Mouse (Mus musculus): ENCODE results near the gene Ncam1. TPM values are rescaled to one million over a fixed set of nuclear protein-coding genes. Genes with fewer than 3 reads are reported as not detected.

Ncam1 gene
- polyA plus RNA-seq, 1 experiment from 2014 or later: 163 TPM

DNA sequence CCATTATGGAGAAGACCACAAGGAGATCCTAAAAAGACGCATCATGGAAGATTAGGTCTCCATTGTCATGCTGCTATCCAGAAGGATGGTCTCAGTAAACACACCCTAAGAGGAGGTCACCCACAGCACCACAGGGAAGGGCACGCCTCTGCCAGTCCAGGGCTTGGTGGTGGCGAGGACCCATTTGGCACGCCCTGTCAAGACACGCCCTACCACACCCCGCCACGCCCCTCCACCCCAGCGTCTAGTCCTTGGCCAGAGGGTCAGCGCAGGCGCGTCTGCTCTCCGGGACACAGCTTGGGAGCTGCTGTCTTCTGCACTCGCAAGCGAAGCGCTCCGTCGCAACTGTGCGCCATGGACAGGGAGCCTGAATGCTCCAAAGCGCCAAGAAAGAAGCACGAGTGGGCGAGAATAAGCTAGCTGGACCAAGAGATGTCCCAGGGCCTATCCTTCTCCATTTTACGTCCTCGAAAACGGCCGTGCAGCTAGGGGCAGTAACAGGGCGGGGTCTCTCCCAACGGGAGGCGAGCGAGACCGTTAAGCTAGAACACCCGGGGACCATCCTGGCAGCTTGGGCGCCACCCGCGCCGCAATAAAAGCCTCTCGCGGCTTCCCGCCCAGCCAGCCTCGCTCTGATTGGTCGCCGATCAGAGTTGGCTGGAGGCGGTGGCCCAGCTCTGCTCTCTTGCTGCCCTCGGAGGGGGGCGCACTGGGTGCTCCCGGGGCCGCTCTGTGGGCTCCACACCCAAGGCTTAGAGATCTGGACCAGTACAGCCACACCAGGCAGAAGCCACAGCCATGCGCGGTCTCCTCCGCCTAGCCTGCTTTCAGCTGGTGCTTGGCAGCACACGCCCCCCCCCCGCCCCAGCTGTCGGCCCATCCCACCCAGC, 1.9 kb downstream of the Ncam1 start:
- DNase-seq (ENCODE audit: low spot score): peak; percentile 87
- Histone ChIP-seq H3K27me3 (replicated peaks; ENCODE audit: control insufficient read depth, insufficient read depth, low read length) (no peaks in the 10 kb centered on the region), H3K36me3 (ENCODE audit: control insufficient read depth, insufficient read depth, low read length) (no peaks in the 10 kb centered on the region), H3K4me3 (ENCODE audit: low read depth, low read length) (peak overlapping the region; percentile 63), H3K4me1 (ENCODE audit: control insufficient read depth, insufficient read depth, low read length) (peaks cover 33% of the 10 kb centered on the region), H3K4me2 (ENCODE audit: low read length) (peak overlapping the region; percentile 71), H3K9ac (ENCODE audit: low read length) (peak overlapping the region; percentile 85), H3K9me3 (replicated peaks; ENCODE audit: control insufficient read depth, low read length) (no peaks in the 10 kb centered on the region), H3K27ac (ENCODE audit: low read depth, low read length) (peak overlapping the region; percentile 94)
- under 1% methylated on average over 50 of the region's 52 CpGs for WGBS
- peak; percentile 72 for ATAC-seq

GRCm38 (mm10) chr9:49795881-49796280, 2.8 kb downstream of the Ncam1 start:
- H3K27me3 ChIP-seq (replicated peaks; ENCODE audit: control insufficient read depth, insufficient read depth, low read length): no peaks in the 10 kb centered on the region
- 0 out of 2 replicates have a peak, but pooled peaks cover 4% of the 10 kb centered on the region for H3K36me3 ChIP-seq (ENCODE audit: control insufficient read depth, insufficient read depth, low read length)
- peak overlapping the region; percentile 71 for H3K4me2 ChIP-seq (ENCODE audit: low read length)
- H3K4me3 ChIP-seq (ENCODE audit: low read depth, low read length): peak overlapping the region; percentile 63
- H3K27ac ChIP-seq (ENCODE audit: low read depth, low read length): no peak overlapping the region
- H3K9ac ChIP-seq (ENCODE audit: low read length): peak overlapping the region; percentile 30; the same call in 1 of the 2 replicates
- no peaks in the 10 kb centered on the region for H3K9me3 ChIP-seq (replicated peaks; ENCODE audit: control insufficient read depth, low read length)
- peak; percentile 11 for DNase-seq (ENCODE audit: low spot score)
- 45% methylated on average over 5 of the region's 5 CpGs for WGBS
- no peak for ATAC-seq
- peaks cover 33% of the 10 kb centered on the region for H3K4me1 ChIP-seq (ENCODE audit: control insufficient read depth, insufficient read depth, low read length)

DNA sequence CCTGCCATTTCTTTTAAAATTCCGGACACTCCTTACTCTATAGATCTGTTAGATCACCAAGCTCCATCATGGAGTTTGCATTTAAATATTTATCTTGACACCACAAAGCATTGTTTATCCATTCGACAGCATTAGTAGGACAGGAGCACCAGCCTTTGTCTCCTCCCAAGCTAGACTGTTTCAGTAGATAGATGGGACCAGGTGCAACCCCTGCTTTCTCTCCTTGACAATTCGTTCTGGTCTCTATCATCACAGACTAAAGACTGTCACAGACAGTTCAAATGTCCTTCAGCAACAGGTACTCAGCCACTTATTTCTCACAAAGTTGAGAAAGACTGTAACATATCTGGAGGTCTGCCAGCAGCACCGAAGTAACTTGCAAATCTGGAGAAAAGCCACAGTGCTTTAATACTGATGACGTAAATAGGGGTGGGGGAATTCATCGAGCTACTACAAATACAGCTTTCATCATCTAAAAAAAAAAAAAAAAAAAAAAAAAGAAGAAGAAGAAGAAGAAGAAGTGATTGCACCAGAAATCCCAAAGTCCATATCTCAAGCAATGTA, 4.7 kb downstream of the Ncam1 start:
- Histone ChIP-seq H3K36me3 (ENCODE audit: control insufficient read depth, insufficient read depth, low read length) (0 out of 2 replicates have a peak, but pooled peaks cover 4% of the 10 kb centered on the region), H3K9ac (ENCODE audit: low read length) (no peak overlapping the region), H3K27ac (ENCODE audit: low read depth, low read length) (no peak overlapping the region), H3K27me3 (replicated peaks; ENCODE audit: control insufficient read depth, insufficient read depth, low read length) (no peaks in the 10 kb centered on the region), H3K9me3 (replicated peaks; ENCODE audit: control insufficient read depth, low read length) (no peaks in the 10 kb centered on the region), H3K4me1 (ENCODE audit: control insufficient read depth, insufficient read depth, low read length) (peaks cover 33% of the 10 kb centered on the region), H3K4me2 (ENCODE audit: low read length) (no peak overlapping the region), H3K4me3 (ENCODE audit: low read depth, low read length) (no peak overlapping the region)
- DNase-seq (ENCODE audit: low spot score) (peak; percentile 52), ATAC-seq (no peak)
- 44% methylated on average over 6 of the region's 6 CpGs for WGBS

GRCm38 (mm10) chr9:49793241-49793640, 5.5 kb downstream of the Ncam1 start:
- Histone ChIP-seq H3K4me2 (ENCODE audit: low read length) (no peak overlapping the region), H3K9ac (ENCODE audit: low read length) (peak overlapping the region; percentile 25; the same call in 1 of the 2 replicates), H3K27me3 (replicated peaks; ENCODE audit: control insufficient read depth, insufficient read depth, low read length) (no peaks in the 10 kb centered on the region), H3K4me3 (ENCODE audit: low read depth, low read length) (no peak overlapping the region), H3K27ac (ENCODE audit: low read depth, low read length) (no peak overlapping the region), H3K4me1 (ENCODE audit: control insufficient read depth, insufficient read depth, low read length) (peaks cover 33% of the 10 kb centered on the region), H3K36me3 (ENCODE audit: control insufficient read depth, insufficient read depth, low read length) (0 out of 2 replicates have a peak, but pooled peaks cover 4% of the 10 kb centered on the region), H3K9me3 (replicated peaks; ENCODE audit: control insufficient read depth, low read length) (no peaks in the 10 kb centered on the region)
- ATAC-seq: no peak
- WGBS: 29% methylated on average over 2 of the region's 2 CpGs
- DNase-seq (ENCODE audit: low spot score): peak; percentile 58

DNA sequence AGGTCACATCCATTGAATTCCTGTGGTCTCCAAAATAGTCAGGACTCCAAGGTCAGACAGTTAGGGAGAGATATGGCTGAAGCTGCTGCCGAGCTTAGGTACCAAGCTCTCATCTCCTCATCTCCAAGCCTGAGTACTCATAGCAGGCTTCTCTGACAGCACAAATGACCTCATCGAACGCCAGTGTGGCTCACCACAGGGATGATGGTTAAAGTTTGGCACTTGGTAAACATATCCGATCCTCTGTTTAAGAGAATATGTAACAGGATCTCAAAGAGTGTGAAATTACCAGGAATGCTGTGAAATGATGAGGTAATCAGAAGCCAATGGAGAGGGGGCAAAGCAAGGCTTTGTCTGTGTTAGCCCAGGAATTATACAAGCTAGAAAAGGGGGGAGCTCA, 6.1 kb downstream of the Ncam1 start:
- DNase-seq (ENCODE audit: low spot score) (peak; percentile 38), ATAC-seq (no peak)
- Histone ChIP-seq H3K27me3 (replicated peaks; ENCODE audit: control insufficient read depth, insufficient read depth, low read length) (no peaks in the 10 kb centered on the region), H3K9me3 (replicated peaks; ENCODE audit: control insufficient read depth, low read length) (no peaks in the 10 kb centered on the region), H3K4me1 (ENCODE audit: control insufficient read depth, insufficient read depth, low read length) (peaks cover 33% of the 10 kb centered on the region), H3K4me2 (ENCODE audit: low read length) (no peak overlapping the region), H3K4me3 (ENCODE audit: low read depth, low read length) (no peak overlapping the region), H3K27ac (ENCODE audit: low read depth, low read length) (no peak overlapping the region), H3K9ac (ENCODE audit: low read length) (no peak overlapping the region), H3K36me3 (ENCODE audit: control insufficient read depth, insufficient read depth, low read length) (0 out of 2 replicates have a peak, but pooled peaks cover 4% of the 10 kb centered on the region)
- whole genome bisulfite sequencing: 69% methylated on average over 4 of the region's 4 CpGs

- DNase-seq (ENCODE audit: low spot score): no peak
- Histone ChIP-seq H3K36me3 (ENCODE audit: control insufficient read depth, insufficient read depth, low read length) (no peaks in the 10 kb centered on the region), H3K9ac (ENCODE audit: low read length) (no peak overlapping the region), H3K9me3 (replicated peaks; ENCODE audit: control insufficient read depth, low read length) (no peaks in the 10 kb centered on the region), H3K4me1 (ENCODE audit: control insufficient read depth, insufficient read depth, low read length) (peaks cover 10% of the 10 kb centered on the region), H3K4me3 (ENCODE audit: low read depth, low read length) (no peak overlapping the region), H3K27ac (ENCODE audit: low read depth, low read length) (no peak overlapping the region), H3K4me2 (ENCODE audit: low read length) (no peak overlapping the region), H3K27me3 (replicated peaks; ENCODE audit: control insufficient read depth, insufficient read depth, low read length) (no peaks in the 10 kb centered on the region)
- WGBS: 75% methylated on average over 9 of the region's 9 CpGs
- no peak for ATAC-seq
Measured at GRCm38 (mm10) chr9:49781016-49781772, 17.5 kb downstream of the Ncam1 start.

DNA sequence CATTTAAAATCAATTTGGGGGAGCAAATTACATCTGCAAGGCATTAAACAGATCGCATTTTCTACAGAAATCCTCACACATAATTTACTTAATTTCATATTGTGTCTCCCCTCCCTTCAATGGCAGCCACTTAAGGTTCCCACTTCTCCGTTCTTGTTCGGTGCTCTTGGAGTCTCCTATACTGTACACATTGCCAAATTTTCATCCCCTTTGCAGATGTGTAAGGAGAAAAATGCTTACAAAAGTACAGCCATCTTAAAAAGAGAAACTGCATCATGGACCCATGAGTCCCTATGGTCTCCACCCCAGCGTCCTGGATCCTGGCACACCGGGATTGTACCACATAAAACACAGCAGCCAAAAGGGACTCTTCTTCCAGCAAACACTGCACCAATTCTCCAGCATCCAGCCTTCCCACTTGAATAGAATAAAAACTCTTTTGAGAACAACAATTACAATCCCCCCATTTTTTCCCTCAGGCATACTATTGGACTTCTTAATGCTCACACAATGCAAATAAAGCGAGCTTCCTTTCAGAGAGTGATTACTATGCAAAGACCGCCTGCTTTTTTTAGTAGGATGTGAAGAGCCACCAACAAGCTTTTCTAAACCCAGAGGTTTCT, 21.6 kb downstream of the Ncam1 start:
- Histone ChIP-seq H3K27ac (ENCODE audit: low read depth, low read length) (no peak overlapping the region), H3K4me2 (ENCODE audit: low read length) (0 out of 2 replicates have a peak overlapping the region, but pooled peaks have one; percentile 12), H3K27me3 (replicated peaks; ENCODE audit: control insufficient read depth, insufficient read depth, low read length) (no peaks in the 10 kb centered on the region), H3K4me3 (ENCODE audit: low read depth, low read length) (no peak overlapping the region), H3K9me3 (replicated peaks; ENCODE audit: control insufficient read depth, low read length) (no peaks in the 10 kb centered on the region), H3K36me3 (ENCODE audit: control insufficient read depth, insufficient read depth, low read length) (no peaks in the 10 kb centered on the region), H3K9ac (ENCODE audit: low read length) (no peak overlapping the region), H3K4me1 (ENCODE audit: control insufficient read depth, insufficient read depth, low read length) (peaks cover 14% of the 10 kb centered on the region)
- ATAC-seq: no peak
- 16% methylated on average over 7 of the region's 7 CpGs for WGBS
- peak; percentile 68 for DNase-seq (ENCODE audit: low spot score)

GRCm38 (mm10) chr9:49766634-49767033, 32.1 kb downstream of the Ncam1 start:
- Histone ChIP-seq H3K9ac (ENCODE audit: low read length) (no peak overlapping the region), H3K4me2 (ENCODE audit: low read length) (no peak overlapping the region), H3K36me3 (ENCODE audit: control insufficient read depth, insufficient read depth, low read length) (no peaks in the 10 kb centered on the region), H3K4me1 (ENCODE audit: control insufficient read depth, insufficient read depth, low read length) (no peaks in the 10 kb centered on the region), H3K27me3 (replicated peaks; ENCODE audit: control insufficient read depth, insufficient read depth, low read length) (no peaks in the 10 kb centered on the region), H3K9me3 (replicated peaks; ENCODE audit: control insufficient read depth, low read length) (no peaks in the 10 kb centered on the region), H3K27ac (ENCODE audit: low read depth, low read length) (no peak overlapping the region), H3K4me3 (ENCODE audit: low read depth, low read length) (no peak overlapping the region)
- no peak for DNase-seq (ENCODE audit: low spot score)
- WGBS: 86% methylated on average over 2 of the region's 2 CpGs
- no peak for ATAC-seq

Measured in forebrain, embryonic 14.5 days (tissue).